Mouse (Mus musculus): ENCODE measurements around the gene Qrich2.

DNA sequence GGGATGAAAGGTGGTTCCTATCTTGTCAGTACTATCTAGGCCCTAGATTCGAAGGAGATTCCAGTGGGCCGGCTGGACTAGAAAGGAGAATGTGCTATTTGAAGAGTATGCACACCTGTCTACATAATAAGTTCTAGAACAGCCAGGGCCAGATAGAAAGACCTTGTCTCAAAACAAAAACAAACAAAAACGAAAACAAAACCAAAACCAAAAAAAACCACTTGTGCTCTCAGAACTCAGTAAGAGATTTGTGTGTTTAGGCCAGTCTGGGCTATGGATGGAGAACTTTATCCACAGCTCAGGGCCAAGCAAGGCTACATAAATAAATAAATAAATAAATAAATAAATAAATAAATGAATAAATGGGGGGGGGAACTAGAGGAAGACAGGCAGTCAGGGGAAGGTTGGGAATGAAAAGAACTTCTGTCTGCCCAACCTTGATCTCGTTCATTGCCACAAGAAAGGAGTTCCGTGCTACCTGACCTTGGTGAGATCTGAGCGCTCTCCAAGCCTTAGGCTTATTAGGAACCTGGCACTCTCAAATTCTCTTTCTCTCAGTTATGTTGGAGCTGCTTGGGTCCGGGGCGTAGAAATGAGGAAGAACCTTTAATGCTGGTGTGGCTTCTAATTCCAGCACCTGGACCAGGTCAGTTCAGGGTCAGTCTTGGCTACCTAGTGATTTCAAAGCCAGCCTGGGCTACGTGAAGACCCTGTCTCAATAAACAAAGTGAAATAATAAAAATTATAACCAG lies 36.0 kb downstream of the Qrich2 start:
- TF ChIP-seq CTCF (IDR thresholded peaks at IDR 0.05; ENCODE audit: low read depth, low read length) (no peak), POLR2A (IDR thresholded peaks at IDR 0.05; ENCODE audit: insufficient read depth, low read length) (no peak), EP300 (IDR thresholded peaks at IDR 0.05; ENCODE audit: insufficient read depth, low read depth, low read length) (no peak)

Measured in ES-Bruce4 (cell line).